Mouse (Mus musculus): Measurements from ENCODE around the gene Notch4. TPM values are rescaled to one million over a fixed set of nuclear protein-coding genes. Genes with fewer than 3 reads are reported as not detected.
A peak's percentile ranks its signal among the peaks of the same experiment; 100 is the strongest.

Gene Notch4
- total and polyA plus RNA-seq, 2 experiments from 2014 or later: 6.8 to 43.2 TPM

GRCm38 (mm10) chr17:34607997-34608396 is 43.9 kb downstream of the Notch4 start:
- ATAC-seq (ENCODE audit: insufficient read depth, low read depth) (no peak), DNase-seq (ENCODE audit: low spot score) (no peak)
- H3K27me3 ChIP-seq (ENCODE audit: control insufficient read depth, insufficient read depth, low read length): no peaks in the 10 kb centered on the region
- H3K4me2 ChIP-seq (ENCODE audit: low read depth, low read length): no peak overlapping the region
- H3K4me1 ChIP-seq (ENCODE audit: control insufficient read depth, insufficient read depth): peaks cover 17% of the 10 kb centered on the region
- no peak overlapping the region for H3K4me3 ChIP-seq (ENCODE audit: low read depth, low read length)
- no peak overlapping the region for H3K9ac ChIP-seq (replicated peaks; ENCODE audit: low read depth, low read length)
- H3K9me3 ChIP-seq (replicated peaks; ENCODE audit: control insufficient read depth, low read length): no peaks in the 10 kb centered on the region
- 67% methylated on average over 7 of the region's 7 CpGs for WGBS
- H3K36me3 ChIP-seq (replicated peaks; ENCODE audit: control insufficient read depth, insufficient read depth, low read length): peaks cover 28% of the 10 kb centered on the region
- H3K27ac ChIP-seq (ENCODE audit: low read depth): no peak overlapping the region
- TF ChIP-seq CTCF (IDR thresholded peaks at IDR 0.05; ENCODE audit: low read depth) (no peak), EP300 (IDR thresholded peaks at IDR 0.05; ENCODE audit: low read depth) (no peak)

GRCm38 (mm10) chr17:34611050-34611449 is 47.0 kb downstream of the Notch4 start:
- ATAC-seq (ENCODE audit: insufficient read depth, low read depth) (no peak), DNase-seq (ENCODE audit: low spot score) (no peak)
- Histone ChIP-seq H3K9me3 (replicated peaks; ENCODE audit: control insufficient read depth, low read length) (no peaks in the 10 kb centered on the region), H3K36me3 (replicated peaks; ENCODE audit: control insufficient read depth, insufficient read depth, low read length) (peaks cover 51% of the 10 kb centered on the region), H3K27me3 (ENCODE audit: control insufficient read depth, insufficient read depth, low read length) (no peaks in the 10 kb centered on the region), H3K4me2 (ENCODE audit: low read depth, low read length) (no peak overlapping the region), H3K9ac (replicated peaks; ENCODE audit: low read depth, low read length) (no peak overlapping the region), H3K27ac (ENCODE audit: low read depth) (no peak overlapping the region), H3K4me1 (ENCODE audit: control insufficient read depth, insufficient read depth) (peaks cover 10% of the 10 kb centered on the region), H3K4me3 (ENCODE audit: low read depth, low read length) (no peak overlapping the region)
- TF ChIP-seq EP300 (IDR thresholded peaks at IDR 0.05; ENCODE audit: low read depth) (no peak), CTCF (IDR thresholded peaks at IDR 0.05; ENCODE audit: low read depth) (no peak)
- 89% methylated on average over 8 of the region's 8 CpGs for WGBS

GRCm38 (mm10) chr17:34613054-34613645 is 49.1 kb downstream of the Notch4 start:
- Histone ChIP-seq H3K36me3 (replicated peaks; ENCODE audit: control insufficient read depth, insufficient read depth, low read length) (peaks cover 55% of the 10 kb centered on the region), H3K27ac (ENCODE audit: low read depth) (no peak overlapping the region), H3K9ac (replicated peaks; ENCODE audit: low read depth, low read length) (no peak overlapping the region), H3K4me2 (ENCODE audit: low read depth, low read length) (no peak overlapping the region), H3K27me3 (ENCODE audit: control insufficient read depth, insufficient read depth, low read length) (no peaks in the 10 kb centered on the region), H3K4me3 (ENCODE audit: low read depth, low read length) (no peak overlapping the region), H3K4me1 (ENCODE audit: control insufficient read depth, insufficient read depth) (no peaks in the 10 kb centered on the region; the same call in 1 of the 2 replicates), H3K9me3 (replicated peaks; ENCODE audit: control insufficient read depth, low read length) (no peaks in the 10 kb centered on the region)
- no peak for ATAC-seq (ENCODE audit: insufficient read depth, low read depth)
- 82% methylated on average over 11 of the region's 11 CpGs for WGBS
- no peak for TF ChIP-seq EP300 (IDR thresholded peaks at IDR 0.05; ENCODE audit: low read depth)
- no peak for TF ChIP-seq CTCF (IDR thresholded peaks at IDR 0.05; ENCODE audit: low read depth)
- no peak for DNase-seq (ENCODE audit: low spot score)

GRCm38 (mm10) chr17:34613830-34614229 is 49.8 kb downstream of the Notch4 start:
- H3K4me1 ChIP-seq (ENCODE audit: control insufficient read depth, insufficient read depth): no peaks in the 10 kb centered on the region; the same call in 1 of the 2 replicates
- H3K9me3 ChIP-seq (replicated peaks; ENCODE audit: control insufficient read depth, low read length): no peaks in the 10 kb centered on the region
- DNase-seq (ENCODE audit: low spot score) (no peak), ATAC-seq (ENCODE audit: insufficient read depth, low read depth) (no peak)
- 81% methylated on average over 10 of the region's 10 CpGs for WGBS
- no peak overlapping the region for H3K9ac ChIP-seq (replicated peaks; ENCODE audit: low read depth, low read length)
- H3K27ac ChIP-seq (ENCODE audit: low read depth): no peak overlapping the region
- H3K36me3 ChIP-seq (replicated peaks; ENCODE audit: control insufficient read depth, insufficient read depth, low read length): peaks cover 55% of the 10 kb centered on the region
- no peak overlapping the region for H3K4me2 ChIP-seq (ENCODE audit: low read depth, low read length)
- H3K27me3 ChIP-seq (ENCODE audit: control insufficient read depth, insufficient read depth, low read length): no peaks in the 10 kb centered on the region
- no peak for TF ChIP-seq CTCF (IDR thresholded peaks at IDR 0.05; ENCODE audit: low read depth)
- TF ChIP-seq EP300 (IDR thresholded peaks at IDR 0.05; ENCODE audit: low read depth): no peak
- H3K4me3 ChIP-seq (ENCODE audit: low read depth, low read length): no peak overlapping the region

- 74% methylated on average over 6 of the region's 6 CpGs for WGBS
- peaks cover 58% of the 10 kb centered on the region for H3K36me3 ChIP-seq (replicated peaks; ENCODE audit: control insufficient read depth, insufficient read depth, low read length)
- TF ChIP-seq EP300 (IDR thresholded peaks at IDR 0.05; ENCODE audit: low read depth): no peak
- H3K4me1 ChIP-seq (ENCODE audit: control insufficient read depth, insufficient read depth): no peaks in the 10 kb centered on the region
- H3K4me3 ChIP-seq (ENCODE audit: low read depth, low read length): no peak within 1 kb of the TSS
- no peak within 1 kb of the TSS for H3K4me2 ChIP-seq (ENCODE audit: low read depth, low read length)
- DNase-seq (ENCODE audit: low spot score) (no peak), ATAC-seq (ENCODE audit: insufficient read depth, low read depth) (no peak)
- H3K9ac ChIP-seq (replicated peaks; ENCODE audit: low read depth, low read length): no peak within 1 kb of the TSS
- no peaks in the 10 kb centered on the region for H3K9me3 ChIP-seq (replicated peaks; ENCODE audit: control insufficient read depth, low read length)
- H3K27ac ChIP-seq (ENCODE audit: low read depth): no peak within 1 kb of the TSS
- H3K27me3 ChIP-seq (ENCODE audit: control insufficient read depth, insufficient read depth, low read length): no peaks in the 10 kb centered on the region
Measured at GRCm38 (mm10) chr17:34615871-34616270, 51.8 kb downstream of the Notch4 start, which contains the start of gene Egfl8. Egfl8 (minus strand) TSS chr17:34615971.

- Histone ChIP-seq H3K4me3 (ENCODE audit: low read depth, low read length) (no peak overlapping the region), H3K9me3 (replicated peaks; ENCODE audit: control insufficient read depth, low read length) (no peaks in the 10 kb centered on the region), H3K4me1 (ENCODE audit: control insufficient read depth, insufficient read depth) (no peaks in the 10 kb centered on the region), H3K27me3 (ENCODE audit: control insufficient read depth, insufficient read depth, low read length) (no peaks in the 10 kb centered on the region), H3K9ac (replicated peaks; ENCODE audit: low read depth, low read length) (no peak overlapping the region), H3K36me3 (replicated peaks; ENCODE audit: control insufficient read depth, insufficient read depth, low read length) (peaks cover 58% of the 10 kb centered on the region), H3K4me2 (ENCODE audit: low read depth, low read length) (no peak overlapping the region), H3K27ac (ENCODE audit: low read depth) (no peak overlapping the region)
- DNase-seq (ENCODE audit: low spot score) (no peak), ATAC-seq (ENCODE audit: insufficient read depth, low read depth) (0 out of 2 replicates have a peak, but pooled peaks have one; percentile 24)
- TF ChIP-seq EP300 (IDR thresholded peaks at IDR 0.05; ENCODE audit: low read depth) (no peak), CTCF (IDR thresholded peaks at IDR 0.05; ENCODE audit: low read depth) (peak; percentile 81)
- WGBS: 20% methylated on average over 6 of the region's 6 CpGs
Measured at GRCm38 (mm10) chr17:34618999-34619398, 54.9 kb downstream of the Notch4 start.

Measured in heart, postnatal 0 days (tissue).